Mouse (Mus musculus) naive thymus-derived CD4-positive, alpha-beta T cell, adult 2 months (primary cell): Measurements from ENCODE around the gene Cdc42se2.

ENCODE experiments used
- DNase-seq: peaks from one replicate; pipeline ENCODE4 v3.0.0-alpha.2; 2011; ENCODE audit warnings: low read depth

Gene Cdc42se2

GRCm38 (mm10) chr11:54754301-54755147, 33.0 kb downstream of the Cdc42se2 start:
- DNase-seq, result no peak

GRCm38 (mm10) chr11:54751502-54751901, 36.0 kb downstream of the Cdc42se2 start:
- no peak for DNase-seq

GRCm38 (mm10) chr11:54748891-54749290, 38.6 kb downstream of the Cdc42se2 start:
- DNase-seq, result no peak

- DNase-seq, result no peak
Observed at GRCm38 (mm10) chr11:54744231-54744630, 43.2 kb downstream of the Cdc42se2 start.

DNA sequence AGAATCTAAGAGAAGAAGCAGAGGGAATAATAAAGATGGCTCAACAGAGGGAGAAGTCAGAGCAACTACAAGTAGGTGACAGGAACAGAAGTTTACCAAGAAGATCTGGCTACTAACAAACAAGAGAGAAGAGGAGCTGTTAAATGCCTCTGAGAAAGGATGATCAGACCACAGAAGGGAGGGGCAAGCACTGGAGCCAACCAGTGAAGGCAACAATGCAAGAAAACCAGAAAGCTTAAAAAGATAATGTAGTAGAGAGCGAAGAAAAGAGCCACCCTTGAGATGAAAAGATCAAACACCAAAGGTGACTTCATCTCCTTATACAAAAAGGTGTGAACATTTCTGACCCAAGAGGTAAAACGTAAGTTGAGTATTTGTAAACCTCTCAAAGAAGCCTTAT, 46.1 kb downstream of the Cdc42se2 start:
- DNase-seq, result peak; percentile 45

- DNase-seq, result no peak
Observed at GRCm38 (mm10) chr11:54739012-54739750, 48.3 kb downstream of the Cdc42se2 start.

DNA sequence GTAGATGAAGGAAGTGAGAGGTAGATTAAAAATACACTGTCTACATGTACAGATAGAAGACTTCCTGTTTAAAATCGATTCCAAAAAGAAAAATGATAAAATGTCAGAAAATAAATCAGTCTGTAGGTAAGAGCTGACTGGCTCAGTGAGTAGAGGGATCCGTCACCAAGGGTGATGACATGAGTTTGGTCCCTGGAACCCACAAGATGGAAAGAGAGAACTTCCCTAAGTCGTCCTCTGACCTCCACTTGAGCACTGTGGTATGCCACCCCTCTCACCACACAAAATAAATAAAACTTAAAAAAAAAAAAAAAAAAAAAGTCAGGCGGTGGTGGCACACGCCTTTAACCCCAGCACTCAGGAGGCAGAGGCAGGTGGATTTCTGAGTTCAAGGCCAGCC, 50.6 kb downstream of the Cdc42se2 start:
- DNase-seq, result peak; percentile 27

DNA sequence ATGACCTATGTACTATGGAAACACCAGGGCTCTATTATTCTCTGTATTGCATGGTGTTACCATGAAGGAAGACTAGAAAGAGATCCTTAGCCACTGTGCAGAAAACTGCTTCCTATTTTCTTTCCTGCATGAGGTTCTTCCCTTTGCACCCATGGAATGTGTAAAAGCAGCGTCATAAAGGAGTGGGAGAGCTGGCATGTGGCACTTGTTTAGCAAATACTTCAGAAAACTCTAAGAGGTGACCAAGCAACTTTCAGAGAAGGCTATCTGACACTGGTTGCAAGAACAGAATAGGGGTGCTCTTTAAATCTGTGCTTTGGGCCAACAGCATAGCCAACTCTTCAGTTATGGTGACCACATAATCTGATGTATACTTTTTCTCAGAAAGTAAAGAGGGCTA, 52.4 kb downstream of the Cdc42se2 start:
- no peak for DNase-seq

- DNase-seq, result no peak
Observed at GRCm38 (mm10) chr11:54733546-54733945, 53.9 kb downstream of the Cdc42se2 start.

DNA sequence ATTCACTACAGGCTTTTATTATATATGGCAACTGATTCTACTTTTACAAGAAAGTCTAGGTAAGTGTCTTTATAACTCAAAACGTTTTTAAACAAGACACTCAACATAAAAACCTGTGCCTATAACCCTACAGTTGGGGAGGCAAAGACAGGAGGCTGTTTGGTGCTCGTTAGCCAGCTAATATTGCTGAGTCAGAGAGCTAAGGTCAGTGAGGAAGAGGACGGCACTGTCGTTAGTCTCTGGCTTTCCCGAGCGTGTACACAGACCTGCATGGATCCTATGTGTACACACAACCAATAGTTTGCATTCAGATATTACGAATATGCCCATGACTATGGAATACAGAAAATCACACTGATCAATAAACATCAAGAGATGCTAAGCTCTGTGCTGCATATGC, 56.1 kb downstream of the Cdc42se2 start:
- no peak for DNase-seq

GRCm38 (mm10) chr11:54730931-54731330, 56.5 kb downstream of the Cdc42se2 start:
- DNase-seq, result no peak

DNA sequence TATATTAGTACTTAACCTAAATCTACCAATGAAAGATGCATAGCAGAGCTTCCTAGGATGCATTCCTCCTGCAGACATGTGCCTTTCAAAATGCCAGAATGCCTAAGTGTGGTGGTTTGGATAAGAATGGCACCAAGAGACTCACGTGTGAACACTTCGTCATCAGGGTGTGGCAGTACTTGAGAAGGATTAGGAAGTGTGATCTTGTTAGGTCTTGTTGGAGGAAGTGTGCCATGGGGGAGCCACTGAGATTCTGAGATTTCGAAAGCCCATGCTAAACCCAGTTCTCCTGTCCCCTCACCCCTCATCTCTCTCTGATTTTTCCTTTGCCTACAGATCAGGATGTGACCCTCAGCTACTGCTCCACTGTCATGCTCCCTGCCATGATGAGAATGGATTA, 58.2 kb downstream of the Cdc42se2 start:
- DNase-seq, result peak; percentile 33

- DNase-seq, result peak; percentile 64
Observed at GRCm38 (mm10) chr11:54728371-54728770, 59.1 kb downstream of the Cdc42se2 start.

GRCm38 (mm10) chr11:54727327-54727901, 60.1 kb downstream of the Cdc42se2 start:
- peak; percentile 82 for DNase-seq

GRCm38 (mm10) chr11:54726571-54727062, 60.9 kb downstream of the Cdc42se2 start:
- peak; percentile 56 for DNase-seq

GRCm38 (mm10) chr11:54724353-54725034, 63.0 kb downstream of the Cdc42se2 start:
- DNase-seq, result no peak

DNA sequence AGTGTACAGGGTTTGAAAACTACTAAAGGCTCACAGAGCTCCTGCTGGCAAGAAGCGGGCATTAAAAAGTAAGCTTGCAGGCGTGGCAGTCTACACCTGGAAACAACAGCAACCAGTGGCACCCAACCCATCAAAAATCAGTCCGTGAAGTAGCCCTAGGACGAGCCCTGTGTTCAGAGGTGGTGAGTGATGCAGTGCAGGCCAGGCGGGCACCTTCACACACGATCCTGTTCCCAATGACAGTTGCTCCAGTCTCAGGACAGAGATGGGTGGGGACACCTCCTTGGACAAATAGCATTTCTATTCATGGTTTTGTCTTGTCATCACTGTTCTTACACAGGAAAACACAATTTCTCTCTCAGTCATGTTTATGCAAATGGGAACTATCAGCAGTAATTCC, 65.4 kb downstream of the Cdc42se2 start:
- DNase-seq, result no peak

GRCm38 (mm10) chr11:54718601-54719000, 68.9 kb downstream of the Cdc42se2 start:
- no peak for DNase-seq

GRCm38 (mm10) chr11:54717893-54718292, 69.6 kb downstream of the Cdc42se2 start:
- DNase-seq, result no peak

- DNase-seq, result no peak
Observed at GRCm38 (mm10) chr11:54712849-54713248, 74.6 kb downstream of the Cdc42se2 start.

DNA sequence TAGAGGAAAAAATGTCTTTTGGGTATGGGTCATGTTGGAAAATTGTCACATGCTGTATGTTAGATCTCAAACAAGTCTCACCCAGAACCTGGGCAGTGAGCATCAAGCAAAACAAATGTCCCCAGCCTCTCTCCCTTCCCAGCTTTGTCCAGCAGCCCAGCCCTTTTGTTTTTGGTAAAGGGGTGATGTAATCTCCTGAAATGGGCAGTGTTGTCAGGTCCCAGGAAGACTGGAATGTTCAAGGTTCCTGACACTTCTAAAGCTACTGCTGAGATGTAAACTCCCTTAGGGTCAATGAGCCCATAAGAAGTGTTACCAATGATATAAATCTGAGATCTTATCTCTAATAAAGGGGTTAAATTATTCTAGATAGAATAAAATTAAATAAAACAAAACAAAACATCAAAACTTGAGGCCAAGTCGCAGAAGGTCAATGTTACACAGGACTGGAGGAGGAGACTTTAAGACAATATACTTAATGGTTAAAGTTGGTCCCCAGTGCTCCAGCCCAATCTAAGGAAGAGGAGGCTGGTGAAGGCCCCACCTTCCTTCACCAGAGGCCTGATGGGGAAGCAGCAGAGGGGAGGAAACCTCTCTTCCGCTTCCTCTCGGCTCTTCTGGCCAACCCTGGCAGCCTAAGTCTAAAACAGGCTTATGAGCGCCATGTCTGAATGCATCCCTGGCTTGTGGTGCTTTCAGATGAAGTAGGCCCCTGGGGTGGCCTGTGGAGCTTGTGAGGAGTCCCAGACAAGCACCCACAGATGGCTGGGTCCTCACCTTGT, 76.8 kb downstream of the Cdc42se2 start:
- no peak for DNase-seq
